Mouse (Mus musculus): Measurements from ENCODE around the gene Gm42674.
A peak's percentile ranks its signal among the peaks of the same experiment; 100 is the strongest.

Gene Gm42674

DNA sequence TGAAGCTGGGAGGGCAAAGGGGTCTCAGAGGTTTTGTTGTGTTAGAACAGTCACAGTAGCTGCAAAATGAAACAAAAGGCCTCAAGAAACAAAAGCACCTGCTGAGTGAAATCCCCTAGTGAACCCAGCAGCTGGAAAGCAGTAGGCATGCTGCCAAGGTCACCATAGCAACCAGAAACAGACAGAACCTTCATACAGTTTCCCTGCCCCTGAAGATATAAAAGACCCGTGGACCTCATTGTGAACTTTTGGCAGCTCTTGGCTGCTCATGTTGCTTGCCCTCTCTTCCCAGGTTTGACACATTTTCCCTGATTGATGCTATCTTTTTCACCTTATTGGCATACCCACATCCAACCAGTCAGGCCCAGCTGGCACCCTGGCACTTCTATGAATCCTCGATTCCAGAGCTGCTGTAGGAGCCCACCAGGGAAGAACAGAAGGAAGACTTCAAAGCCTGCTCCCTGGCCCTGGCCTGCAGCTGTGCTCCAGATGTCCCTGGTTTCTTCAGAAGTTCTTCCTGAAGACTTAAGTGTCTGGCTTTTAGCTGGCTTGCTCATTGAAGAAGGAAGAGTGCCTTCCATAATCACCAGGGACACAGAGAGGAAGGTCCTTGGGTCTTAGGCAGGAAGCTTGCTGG lies 21.8 kb downstream of the Gm42674 start:
- ATAC-seq (ENCODE audit: low TSS enrichment), result no peak

DNA sequence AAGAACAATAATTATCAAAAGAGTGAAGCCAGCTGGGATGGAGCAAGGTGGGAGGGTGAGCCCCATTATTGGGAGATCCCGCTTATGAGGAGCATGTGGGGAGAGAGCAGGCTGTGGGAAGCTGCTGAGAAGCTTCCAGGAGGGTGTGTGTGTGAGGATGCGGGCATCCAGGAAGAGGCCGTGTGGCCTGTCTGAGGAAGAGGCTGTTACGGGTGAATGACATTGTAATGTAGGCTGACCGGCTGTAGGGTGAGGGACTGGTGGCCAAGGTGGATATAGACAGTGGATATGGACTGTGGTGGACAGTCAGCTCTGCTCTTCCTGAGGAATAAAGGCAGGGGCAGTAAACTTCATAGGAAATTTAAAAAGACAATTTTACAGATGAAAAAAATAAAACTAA lies 23.8 kb downstream of the Gm42674 start:
- no peak for ATAC-seq (ENCODE audit: low TSS enrichment)

DNA sequence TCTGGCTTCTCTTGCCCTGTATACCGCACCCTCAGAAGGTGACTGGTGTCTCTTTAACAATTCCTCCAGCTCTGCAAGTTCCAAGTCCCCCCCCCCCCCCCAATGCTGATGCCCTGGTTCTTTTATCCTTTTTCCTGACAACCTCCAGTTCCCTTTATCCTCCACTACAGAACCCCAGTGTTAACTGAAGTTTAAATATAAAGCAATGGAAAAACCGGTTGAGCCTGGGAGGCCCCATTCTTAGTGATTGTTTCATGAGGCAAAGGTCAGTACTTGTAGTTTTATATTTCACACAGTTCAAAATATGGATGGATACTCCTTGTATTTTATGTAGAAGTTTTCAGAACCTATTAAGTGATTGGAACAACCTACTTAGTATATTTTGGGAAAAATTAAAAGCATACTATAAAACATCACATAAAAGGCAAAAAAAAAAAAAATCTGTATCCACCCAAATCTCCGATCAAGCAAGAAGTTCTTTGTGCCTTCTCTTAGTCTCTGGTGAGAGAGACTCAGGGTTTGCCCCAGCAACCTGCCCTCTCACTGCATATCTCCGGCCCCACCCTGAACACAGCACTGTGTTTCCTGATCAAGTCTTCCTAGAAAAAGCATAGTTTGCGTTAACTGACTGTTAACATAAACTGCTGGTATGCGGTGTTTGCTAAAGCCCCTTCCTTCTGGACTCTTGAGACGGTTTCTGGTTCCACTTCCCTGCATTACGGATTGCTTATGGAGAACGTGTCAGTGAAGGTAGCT lies 24.7 kb downstream of the Gm42674 start:
- no peak for ATAC-seq (ENCODE audit: low TSS enrichment)

DNA sequence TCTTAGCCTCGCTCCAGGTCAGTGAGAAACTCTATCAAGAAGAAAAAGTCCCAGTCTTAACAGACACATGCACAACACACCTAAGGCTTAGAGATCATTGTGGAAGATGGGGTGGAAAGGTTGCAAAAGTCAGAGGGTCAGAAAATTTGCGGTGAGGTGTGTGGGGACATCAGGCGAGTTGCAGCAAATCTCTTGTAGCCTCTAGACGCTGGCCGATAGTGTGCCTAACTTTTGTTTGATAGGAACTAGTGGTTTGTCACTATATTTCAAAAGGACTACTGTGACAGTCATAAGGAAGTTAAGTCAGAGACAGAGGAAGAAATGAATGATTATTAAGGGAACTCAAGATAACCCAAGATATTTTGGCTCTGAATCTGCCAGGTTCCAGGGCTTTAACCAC lies 25.7 kb downstream of the Gm42674 start:
- ATAC-seq (ENCODE audit: low TSS enrichment), result no peak

DNA sequence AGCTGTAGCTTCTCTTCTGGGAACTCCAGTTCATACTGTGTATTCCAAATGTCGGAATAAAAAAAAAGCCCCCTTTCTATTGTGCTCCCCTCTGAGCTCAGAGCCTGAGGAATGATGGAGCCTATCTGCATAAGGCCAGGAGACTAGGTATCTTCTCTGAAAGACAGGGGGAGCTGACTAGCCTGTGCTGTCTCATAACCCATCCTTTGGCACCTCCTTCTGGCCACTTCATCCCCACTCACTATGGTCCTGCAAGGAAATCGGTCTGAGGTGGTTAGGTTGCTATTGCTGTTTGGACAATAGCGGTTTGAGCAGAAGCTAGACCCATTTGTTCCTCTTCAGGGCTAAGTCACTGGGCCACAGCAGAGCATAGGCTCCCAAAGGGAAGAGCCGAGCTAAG lies 26.1 kb downstream of the Gm42674 start:
- ATAC-seq (ENCODE audit: low TSS enrichment), result peak; percentile 90

DNA sequence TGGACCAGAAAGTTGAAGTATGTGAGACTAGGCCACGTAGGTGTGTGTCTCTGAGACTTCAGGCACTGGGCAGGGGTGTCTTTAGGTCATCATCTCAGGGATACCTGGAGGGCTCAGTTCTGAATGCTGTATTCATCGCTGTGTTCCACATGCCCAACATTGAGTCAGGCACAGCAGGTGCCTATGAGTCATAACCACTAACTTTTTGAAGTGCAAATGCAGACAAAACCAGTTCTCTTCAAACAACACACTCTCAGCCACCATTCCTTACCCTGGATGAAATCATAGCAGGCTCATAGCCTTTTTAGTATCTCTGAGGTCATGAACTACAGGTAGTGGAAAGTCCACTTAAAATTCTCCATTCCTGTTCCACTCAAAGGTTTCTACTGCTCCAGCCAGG lies 27.6 kb downstream of the Gm42674 start:
- ATAC-seq (ENCODE audit: low TSS enrichment), result peak; percentile 64; the same call in 1 of the 2 replicates

DNA sequence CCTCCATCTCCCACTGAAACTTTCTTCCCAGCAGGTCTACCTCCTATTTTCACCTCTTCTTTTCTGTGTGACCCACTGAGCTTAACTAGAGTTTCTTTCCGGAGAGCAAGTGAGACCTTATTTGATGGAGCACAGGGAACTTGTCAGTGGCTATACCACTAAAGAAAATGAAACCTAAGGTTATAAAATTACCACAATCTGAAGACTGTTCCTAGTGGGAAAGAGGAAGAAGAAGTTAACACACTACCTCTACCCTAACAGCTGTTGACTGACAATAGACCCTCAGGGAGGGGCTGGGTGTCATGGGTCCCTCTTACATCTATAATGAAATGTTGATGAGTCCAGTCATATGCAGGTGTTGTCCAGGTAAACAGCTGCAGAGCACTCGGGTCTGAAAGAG lies 30.3 kb downstream of the Gm42674 start:
- ATAC-seq (ENCODE audit: low TSS enrichment), result no peak

DNA sequence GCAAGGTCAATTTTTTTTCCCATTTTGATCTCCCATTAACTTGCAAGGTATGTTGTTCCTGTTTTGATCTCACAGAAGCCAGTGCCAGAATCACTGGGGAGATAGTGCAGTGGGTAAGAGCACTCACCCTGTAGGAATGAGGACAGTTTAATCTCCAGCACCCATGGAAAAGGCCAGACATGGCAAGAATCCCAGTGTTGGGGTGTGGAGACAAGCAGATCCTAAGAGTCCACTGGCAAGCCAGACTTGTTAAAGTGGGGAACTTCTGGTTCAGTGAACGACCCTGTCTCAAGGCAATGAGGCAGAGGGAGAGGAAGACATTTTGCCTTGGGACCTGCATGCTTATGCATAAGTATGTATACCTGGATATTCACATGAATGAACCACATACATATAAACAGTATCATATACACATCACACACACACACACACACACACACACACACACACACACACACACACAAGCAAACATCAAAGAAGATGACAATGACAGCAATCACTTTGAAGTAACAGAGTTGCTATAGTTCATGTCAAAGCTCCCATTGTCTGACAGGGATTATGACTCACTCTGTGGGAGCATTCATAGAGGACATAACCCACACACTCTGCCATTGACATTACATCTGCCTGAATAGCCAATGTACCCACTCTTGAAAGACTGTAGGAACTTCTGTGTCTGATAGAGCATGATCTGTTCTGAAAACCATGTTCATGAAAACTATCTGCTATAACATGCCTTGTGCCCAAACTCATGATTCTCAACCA lies 37.0 kb downstream of the Gm42674 start:
- ATAC-seq (ENCODE audit: low TSS enrichment), result no peak

DNA sequence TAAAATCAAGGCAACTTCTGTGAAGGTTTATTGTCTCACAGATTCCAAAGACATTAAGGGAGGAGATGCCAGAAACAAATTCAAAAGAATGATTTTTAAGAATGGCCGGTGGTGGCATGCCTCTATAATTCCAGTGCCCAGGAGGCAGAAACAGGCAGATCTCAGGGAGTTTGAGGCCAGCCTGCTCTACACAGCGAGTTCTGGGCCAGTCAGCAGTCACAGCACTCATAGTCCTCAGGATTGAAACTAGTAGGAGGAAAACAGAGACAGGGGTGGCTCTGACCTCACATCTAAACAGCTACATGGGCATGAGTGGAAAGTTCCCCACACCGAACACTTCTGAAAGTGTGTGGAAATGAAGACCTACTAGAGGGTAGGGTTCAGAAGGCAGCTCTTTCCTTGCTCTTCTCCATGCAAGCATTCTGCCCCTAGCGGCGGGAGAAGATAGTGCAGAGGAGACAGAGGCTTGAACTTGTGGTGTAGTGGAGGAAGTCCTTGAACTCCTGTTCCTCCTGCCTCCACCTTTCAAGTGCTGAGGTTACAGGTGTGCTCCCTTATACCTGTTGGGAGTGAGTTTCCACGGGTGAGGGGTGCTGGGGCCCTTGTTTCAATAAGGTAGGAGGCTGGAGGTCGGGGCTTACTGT lies 37.9 kb downstream of the Gm42674 start:
- ATAC-seq (ENCODE audit: low TSS enrichment), result no peak; the same call in 1 of the 2 replicates

DNA sequence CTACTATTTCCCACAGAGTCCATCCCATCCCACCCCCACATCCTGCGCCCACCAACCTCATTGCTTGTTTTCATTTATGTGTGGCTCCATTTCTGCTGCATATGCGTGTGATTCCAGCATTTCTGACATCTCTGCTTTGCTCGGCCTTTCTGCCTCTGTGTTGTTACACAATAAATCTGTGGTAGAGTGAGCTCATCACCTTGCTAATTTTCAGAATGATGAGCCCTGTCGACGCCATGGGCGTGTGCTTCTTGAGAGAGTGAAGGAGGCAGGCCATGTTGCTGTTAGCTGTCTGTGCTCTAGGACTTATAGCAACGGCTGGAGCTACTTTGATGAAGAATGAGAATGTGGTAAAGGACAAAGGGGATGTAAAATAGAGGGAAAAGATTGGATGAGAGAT lies 39.3 kb downstream of the Gm42674 start:
- ATAC-seq (ENCODE audit: low TSS enrichment), result no peak

DNA sequence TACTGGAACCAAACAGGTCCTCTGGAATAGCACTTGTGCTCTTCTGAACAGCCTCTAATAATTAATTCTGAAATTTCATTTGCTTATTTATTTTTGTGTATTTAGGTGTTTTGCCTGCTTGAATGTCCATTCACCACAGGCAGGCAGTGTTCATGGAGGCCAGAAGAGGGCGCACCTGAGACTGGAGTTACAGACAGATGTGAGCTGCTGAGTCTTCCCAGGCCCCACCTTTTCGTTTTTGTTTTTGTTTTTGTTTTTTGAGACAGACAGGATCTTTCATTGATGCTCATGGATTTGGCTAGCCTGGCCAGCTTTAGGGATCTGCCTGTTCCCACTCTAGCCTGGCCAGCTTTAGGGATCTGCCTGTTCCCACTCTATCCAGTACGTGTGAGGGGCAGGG lies 42.5 kb downstream of the Gm42674 start:
- ATAC-seq (ENCODE audit: low TSS enrichment), result no peak

DNA sequence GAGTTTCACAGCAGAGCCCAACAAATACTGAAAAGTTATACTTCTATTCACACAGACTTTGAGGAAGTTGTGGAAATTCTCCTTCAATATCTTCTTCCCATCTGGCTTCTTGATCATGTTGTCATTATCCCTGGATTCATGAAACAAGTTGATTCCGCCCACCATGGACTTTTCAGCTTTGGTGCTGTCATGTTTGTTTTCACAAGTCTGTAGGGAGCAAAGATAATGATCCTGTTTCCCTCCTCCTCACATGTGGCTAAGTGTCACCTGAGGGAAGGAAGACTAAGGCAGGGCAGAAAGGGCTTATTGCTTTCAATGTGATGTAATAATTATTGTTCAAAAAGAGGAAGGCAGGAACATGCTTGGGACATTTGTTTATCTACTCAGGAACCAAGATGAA lies 45.6 kb downstream of the Gm42674 start:
- no peak for ATAC-seq (ENCODE audit: low TSS enrichment)

DNA sequence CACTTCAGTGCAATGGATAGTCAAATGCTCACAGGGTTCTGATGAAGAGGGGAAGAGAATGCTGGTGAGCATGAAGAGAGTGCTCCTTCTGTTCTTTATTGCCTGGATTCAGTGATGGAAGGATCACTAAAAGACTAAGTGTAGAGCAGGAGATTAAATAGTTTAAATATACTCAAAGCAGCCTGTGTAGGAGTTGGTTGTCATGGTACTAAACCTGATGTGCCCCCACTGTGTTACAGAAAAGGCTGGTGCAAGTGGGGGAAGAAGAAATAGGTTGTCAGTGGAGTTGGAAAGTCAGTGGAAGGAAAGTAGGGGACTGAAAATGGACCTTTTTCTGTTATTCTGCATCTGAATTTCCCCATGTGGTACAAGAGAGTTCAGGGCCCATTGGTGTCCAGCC lies 47.3 kb downstream of the Gm42674 start:
- peak; percentile 64 for ATAC-seq (ENCODE audit: low TSS enrichment)

DNA sequence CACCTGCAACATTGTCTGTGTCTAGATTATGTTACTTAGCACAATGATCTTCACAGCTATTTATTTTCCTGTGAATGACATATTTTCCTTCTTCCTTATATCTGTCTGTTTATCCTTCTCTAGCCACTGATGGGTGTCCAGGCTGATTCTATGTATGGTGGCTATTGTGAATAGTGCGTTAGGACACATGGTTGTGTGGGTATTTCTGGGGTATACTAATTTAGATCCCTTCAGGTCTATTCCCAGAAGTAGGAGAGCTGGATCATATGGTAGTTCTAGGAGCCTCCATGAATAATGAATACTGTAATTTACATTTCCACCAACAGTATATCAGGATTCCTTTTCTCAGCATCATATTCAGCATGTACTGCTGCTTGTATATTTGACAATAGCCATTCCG lies 48.1 kb downstream of the Gm42674 start:
- peak; percentile 83 for ATAC-seq (ENCODE audit: low TSS enrichment)

DNA sequence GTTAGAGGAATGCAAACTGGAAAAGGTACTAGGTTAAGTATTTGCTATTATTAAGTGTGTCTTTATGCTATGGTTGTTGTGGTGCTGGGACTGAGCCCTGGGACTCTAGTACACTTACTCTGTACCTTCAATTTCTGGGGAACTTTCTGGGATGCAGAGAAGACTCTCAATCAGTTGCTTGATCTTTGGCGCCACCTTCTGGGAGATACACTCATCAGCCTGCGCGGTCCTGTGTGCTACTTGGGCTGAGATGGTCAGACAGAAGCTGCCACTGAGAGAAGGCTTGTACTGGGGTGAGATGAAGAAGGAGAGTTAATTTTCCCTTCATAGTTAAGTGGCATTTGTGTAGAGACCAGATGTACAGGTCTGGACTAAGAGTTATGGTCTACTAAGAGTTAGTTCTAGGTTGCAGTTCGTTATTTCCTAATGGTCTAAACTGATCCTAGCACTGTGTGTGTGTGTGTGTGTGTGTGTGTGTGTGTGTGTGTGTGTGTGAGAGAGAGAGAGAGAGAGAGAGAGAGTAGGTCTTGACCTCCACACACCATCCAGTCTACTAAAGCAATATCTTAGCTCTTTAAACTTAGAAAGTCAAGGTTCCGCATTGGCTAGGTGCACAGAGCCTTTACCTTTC lies 51.3 kb downstream of the Gm42674 start:
- ATAC-seq (ENCODE audit: low TSS enrichment), result peak; percentile 82

DNA sequence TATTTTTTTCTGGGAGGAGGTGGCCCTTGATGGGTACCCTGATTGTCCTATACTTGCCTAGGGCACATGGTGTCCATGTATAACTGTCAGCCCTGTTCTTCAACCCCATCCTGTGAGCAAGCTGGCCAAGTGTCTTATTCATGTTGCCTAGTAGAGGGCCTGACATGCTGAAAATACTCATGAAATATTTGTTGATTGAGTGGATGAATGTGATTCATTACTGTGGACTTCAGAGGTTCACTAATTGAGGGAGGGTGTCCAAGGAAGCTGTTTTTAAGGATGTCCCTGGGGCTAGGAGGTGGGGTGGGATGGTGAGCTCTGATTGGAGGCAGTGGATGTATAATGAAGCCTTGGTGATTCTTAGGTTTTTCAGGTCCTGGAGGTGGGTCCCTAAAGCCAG lies 52.0 kb downstream of the Gm42674 start, which contains the start of gene S100a7a:
Gene S100a7a (plus strand): TSS at position 301 of the 400 bp plus-strand sequence.
- no peak for ATAC-seq (ENCODE audit: low TSS enrichment)
